Mouse (Mus musculus): ENCODE measurements around the gene Nod2. TPM values are rescaled to one million over a fixed set of nuclear protein-coding genes. Genes with fewer than 3 reads are reported as not detected.

Gene Nod2
- polyA plus RNA-seq, 2 experiments: 0.18 to 0.59 TPM

DNA sequence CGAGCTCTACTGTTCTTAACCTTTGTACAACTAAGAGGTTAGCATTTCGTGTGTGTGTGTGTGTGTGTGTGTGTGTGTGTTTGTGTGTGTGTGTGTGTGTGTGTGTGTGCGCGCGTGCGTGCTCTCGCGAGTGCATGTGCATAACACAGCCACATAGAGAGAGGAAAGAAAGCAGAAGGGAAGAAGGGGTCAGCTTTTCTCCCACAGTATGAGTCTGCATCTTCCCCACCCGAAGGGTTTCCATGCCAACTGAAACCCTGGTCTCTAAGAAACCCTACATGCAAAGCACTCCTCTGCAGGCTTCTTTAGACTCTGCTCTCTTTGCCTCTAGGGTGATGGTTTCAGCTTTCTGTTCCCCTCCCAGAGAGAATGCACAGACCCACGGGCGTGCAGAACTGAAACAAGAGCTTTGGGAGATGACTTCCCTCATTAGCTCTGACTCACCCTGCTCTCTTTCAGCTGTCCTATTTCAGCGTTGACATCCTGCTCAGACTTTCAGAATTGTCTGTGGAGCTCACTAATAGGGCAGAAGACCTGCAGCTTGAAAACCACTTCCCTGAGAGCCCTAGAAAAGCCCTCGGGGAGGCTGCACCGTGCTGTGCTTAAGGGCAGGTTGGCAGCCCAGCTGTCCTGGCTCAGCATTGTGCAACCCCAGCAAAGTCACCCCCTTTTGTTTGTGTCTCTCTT, 21.4 kb downstream of the Nod2 start:
- 65% methylated on average over 13 of the region's 14 CpGs for WGBS
- H3K36me3 ChIP-seq (ENCODE audit: control insufficient read depth, insufficient read depth, low read length): no peaks in the 10 kb centered on the region
- DNase-seq (ENCODE audit: low spot score) (no peak), ATAC-seq (ENCODE audit: low FRiP score, low read depth) (no peak)
- TF ChIP-seq POLR2A (IDR thresholded peaks at IDR 0.05; ENCODE audit: borderline replicate concordance, extremely low read depth, insufficient read depth, insufficient read length): no peak
- H3K27me3 ChIP-seq (ENCODE audit: control insufficient read depth, insufficient read depth, low read length): no peaks in the 10 kb centered on the region
- H3K4me1 ChIP-seq (ENCODE audit: control insufficient read depth, insufficient read depth, low read length): no peaks in the 10 kb centered on the region
- no peak overlapping the region for H3K4me3 ChIP-seq (replicated peaks; ENCODE audit: low read length)
- H3K9me3 ChIP-seq (ENCODE audit: control insufficient read depth, low read length): no peaks in the 10 kb centered on the region
- no peak overlapping the region for H3K9ac ChIP-seq (ENCODE audit: low read depth, low read length, severe bottlenecking)
- no peak overlapping the region for H3K4me2 ChIP-seq (replicated peaks; ENCODE audit: low read depth, low read length, severe bottlenecking)
- H3K27ac ChIP-seq (replicated peaks; ENCODE audit: low read depth, low read length): no peak overlapping the region

DNA sequence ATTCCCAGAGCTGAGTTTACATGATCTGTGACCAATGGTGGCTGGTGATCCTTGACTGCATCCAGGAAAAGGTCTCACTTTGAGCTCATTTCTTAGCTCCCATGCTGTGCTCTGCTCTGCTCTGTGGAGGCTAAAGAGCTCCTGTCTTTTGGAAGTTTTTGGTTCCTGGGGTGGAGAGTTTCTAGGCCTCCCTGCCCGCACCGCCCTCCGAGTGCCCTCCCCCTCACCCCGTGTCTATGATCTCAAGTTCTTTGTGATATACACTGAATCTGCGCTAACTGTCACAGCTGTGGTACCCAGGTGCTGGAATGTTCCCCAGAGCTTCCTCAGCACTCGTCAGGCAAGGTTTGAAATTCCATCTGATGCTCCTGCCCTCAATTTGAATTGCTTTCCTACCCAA, 23.7 kb downstream of the Nod2 start:
- WGBS: 68% methylated on average over 6 of the region's 6 CpGs

DNA sequence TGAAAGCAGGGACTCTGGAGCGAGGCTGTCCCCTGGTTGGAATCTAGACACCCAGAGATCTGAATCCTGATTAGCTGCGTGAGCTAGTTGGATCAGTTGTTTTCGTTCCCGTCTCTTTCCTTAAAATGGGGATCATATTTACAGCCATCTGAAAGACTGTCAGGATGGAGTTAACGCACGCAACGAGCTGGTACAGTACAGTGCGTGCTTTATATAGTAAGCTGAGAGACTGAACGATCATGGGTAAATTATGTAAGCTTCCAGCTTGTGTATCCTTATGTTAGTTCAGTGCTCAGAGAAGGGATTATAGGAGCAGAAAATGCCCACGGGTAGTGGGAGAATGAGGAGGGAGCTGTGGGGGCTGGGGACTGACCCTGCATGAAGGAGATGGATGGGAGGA, 24.5 kb downstream of the Nod2 start:
- no peak for TF ChIP-seq POLR2A (IDR thresholded peaks at IDR 0.05; ENCODE audit: borderline replicate concordance, extremely low read depth, insufficient read depth, insufficient read length)
- no peaks in the 10 kb centered on the region for H3K4me1 ChIP-seq (ENCODE audit: control insufficient read depth, insufficient read depth, low read length)
- H3K36me3 ChIP-seq (ENCODE audit: control insufficient read depth, insufficient read depth, low read length): no peaks in the 10 kb centered on the region
- no peak for ATAC-seq (ENCODE audit: low FRiP score, low read depth)
- 76% methylated on average over 10 of the region's 10 CpGs for WGBS
- H3K4me3 ChIP-seq (replicated peaks; ENCODE audit: low read length): no peak overlapping the region
- no peak overlapping the region for H3K27ac ChIP-seq (replicated peaks; ENCODE audit: low read depth, low read length)
- no peak for DNase-seq (ENCODE audit: low spot score)
- H3K9ac ChIP-seq (ENCODE audit: low read depth, low read length, severe bottlenecking): no peak overlapping the region
- no peak overlapping the region for H3K4me2 ChIP-seq (replicated peaks; ENCODE audit: low read depth, low read length, severe bottlenecking)
- no peaks in the 10 kb centered on the region for H3K27me3 ChIP-seq (ENCODE audit: control insufficient read depth, insufficient read depth, low read length)
- no peaks in the 10 kb centered on the region for H3K9me3 ChIP-seq (ENCODE audit: control insufficient read depth, low read length)

More for the DNA sequence above, 23.7 kb downstream of the Nod2 start:
- Histone ChIP-seq H3K4me3 (replicated peaks; ENCODE audit: low read length) (no peak overlapping the region), H3K9me3 (ENCODE audit: control insufficient read depth, low read length) (no peaks in the 10 kb centered on the region), H3K27ac (replicated peaks; ENCODE audit: low read depth, low read length) (no peak overlapping the region), H3K4me2 (replicated peaks; ENCODE audit: low read depth, low read length, severe bottlenecking) (no peak overlapping the region), H3K4me1 (ENCODE audit: control insufficient read depth, insufficient read depth, low read length) (no peaks in the 10 kb centered on the region), H3K27me3 (ENCODE audit: control insufficient read depth, insufficient read depth, low read length) (no peaks in the 10 kb centered on the region), H3K9ac (ENCODE audit: low read depth, low read length, severe bottlenecking) (no peak overlapping the region), H3K36me3 (ENCODE audit: control insufficient read depth, insufficient read depth, low read length) (no peaks in the 10 kb centered on the region)
- DNase-seq (ENCODE audit: low spot score) (no peak), ATAC-seq (ENCODE audit: low FRiP score, low read depth) (no peak)
- no peak for TF ChIP-seq POLR2A (IDR thresholded peaks at IDR 0.05; ENCODE audit: borderline replicate concordance, extremely low read depth, insufficient read depth, insufficient read length)

DNA sequence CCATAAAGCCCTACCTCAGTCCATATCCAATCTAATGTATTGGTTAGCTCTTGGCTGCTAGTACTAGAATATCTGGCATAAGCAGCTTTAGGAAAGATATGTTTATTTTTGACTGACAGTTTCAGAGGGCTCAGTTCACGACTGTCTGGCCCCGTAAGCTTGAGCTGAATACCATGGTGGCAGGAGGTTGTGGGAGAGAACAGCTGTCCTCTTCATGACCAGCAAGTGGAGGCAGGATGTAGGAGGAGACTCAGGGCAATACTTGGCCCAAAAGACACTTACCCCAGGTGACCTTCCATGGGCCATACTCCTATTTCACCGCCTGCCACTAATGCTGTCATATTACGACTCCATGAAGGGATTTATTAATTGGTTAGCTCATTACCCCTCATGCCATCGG, 26.7 kb downstream of the Nod2 start:
- no peaks in the 10 kb centered on the region for H3K27me3 ChIP-seq (ENCODE audit: control insufficient read depth, insufficient read depth, low read length)
- H3K9ac ChIP-seq (ENCODE audit: low read depth, low read length, severe bottlenecking): no peak overlapping the region
- H3K4me3 ChIP-seq (replicated peaks; ENCODE audit: low read length): no peak overlapping the region
- H3K36me3 ChIP-seq (ENCODE audit: control insufficient read depth, insufficient read depth, low read length): no peaks in the 10 kb centered on the region
- no peak overlapping the region for H3K4me2 ChIP-seq (replicated peaks; ENCODE audit: low read depth, low read length, severe bottlenecking)
- no peaks in the 10 kb centered on the region for H3K9me3 ChIP-seq (ENCODE audit: control insufficient read depth, low read length)
- H3K4me1 ChIP-seq (ENCODE audit: control insufficient read depth, insufficient read depth, low read length): no peaks in the 10 kb centered on the region
- no peak overlapping the region for H3K27ac ChIP-seq (replicated peaks; ENCODE audit: low read depth, low read length)
- no peak for ATAC-seq (ENCODE audit: low FRiP score, low read depth)
- WGBS: 54% methylated on average over 5 of the region's 5 CpGs
- no peak for TF ChIP-seq POLR2A (IDR thresholded peaks at IDR 0.05; ENCODE audit: borderline replicate concordance, extremely low read depth, insufficient read depth, insufficient read length)
- DNase-seq (ENCODE audit: low spot score): no peak

DNA sequence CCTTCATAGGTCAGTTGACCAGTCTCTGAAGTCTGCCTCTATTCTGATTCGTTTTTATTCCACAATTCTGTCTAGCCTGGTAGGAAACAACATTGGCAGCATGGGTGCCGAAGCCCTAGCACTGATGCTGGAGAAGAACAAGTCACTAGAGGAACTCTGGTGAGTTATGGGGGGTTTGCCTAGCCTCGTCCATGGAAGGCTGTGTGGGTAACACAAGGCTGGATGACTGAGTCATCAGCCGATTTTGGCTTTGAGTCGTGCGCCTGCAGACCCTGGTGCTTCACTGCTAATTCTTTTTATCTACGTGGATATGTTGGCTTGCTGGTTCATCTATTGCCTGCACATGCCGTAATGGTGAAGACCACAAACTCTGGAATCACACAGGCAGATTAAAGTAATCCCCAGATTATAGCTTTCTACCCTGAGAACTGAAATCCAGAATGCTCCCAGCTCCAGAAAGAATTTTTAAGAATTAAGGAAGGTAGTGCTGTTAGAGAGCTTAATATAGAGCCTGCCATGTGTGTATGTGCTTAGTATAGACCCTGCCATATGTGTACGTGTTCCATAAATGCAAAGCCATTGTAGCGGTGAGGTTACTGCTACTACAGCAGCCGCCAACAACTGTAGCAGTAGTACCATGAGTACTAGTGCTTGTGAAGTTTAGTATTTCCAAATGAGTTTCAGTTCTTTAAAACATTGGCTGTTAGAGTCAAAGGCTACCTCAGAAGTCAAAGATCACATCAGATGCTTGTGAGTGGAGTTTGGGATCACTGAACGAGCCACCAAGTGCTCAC, 28.5 kb downstream of the Nod2 start:
- Histone ChIP-seq H3K4me1 (ENCODE audit: control insufficient read depth, insufficient read depth, low read length) (no peaks in the 10 kb centered on the region), H3K27ac (replicated peaks; ENCODE audit: low read depth, low read length) (no peak overlapping the region), H3K36me3 (ENCODE audit: control insufficient read depth, insufficient read depth, low read length) (no peaks in the 10 kb centered on the region), H3K4me3 (replicated peaks; ENCODE audit: low read length) (no peak overlapping the region), H3K9ac (ENCODE audit: low read depth, low read length, severe bottlenecking) (no peak overlapping the region), H3K27me3 (ENCODE audit: control insufficient read depth, insufficient read depth, low read length) (no peaks in the 10 kb centered on the region), H3K9me3 (ENCODE audit: control insufficient read depth, low read length) (no peaks in the 10 kb centered on the region), H3K4me2 (replicated peaks; ENCODE audit: low read depth, low read length, severe bottlenecking) (no peak overlapping the region)
- TF ChIP-seq POLR2A (IDR thresholded peaks at IDR 0.05; ENCODE audit: borderline replicate concordance, extremely low read depth, insufficient read depth, insufficient read length): no peak
- no peak for DNase-seq (ENCODE audit: low spot score)
- 77% methylated on average over 12 of the region's 12 CpGs for WGBS
- ATAC-seq (ENCODE audit: low FRiP score, low read depth): no peak
